Mouse (Mus musculus): ENCODE results near the gene Selenof. TPM values are rescaled to one million over a fixed set of nuclear protein-coding genes. Genes with fewer than 3 reads are reported as not detected.

Gene Selenof
- polyA plus RNA-seq, 1 experiment from 2014 or later: 552 TPM

- ATAC-seq (ENCODE audit: low FRiP score): no peak
- Histone ChIP-seq H3K4me3 (no peak overlapping the region), H3K36me3 (no peaks in the 10 kb centered on the region), H3K27me3 (no peaks in the 10 kb centered on the region), H3K4me2 (no peak overlapping the region), H3K9me3 (no peaks in the 10 kb centered on the region), H3K9ac (no peak overlapping the region), H3K27ac (no peak overlapping the region), H3K4me1 (replicated peaks) (peaks cover 17% of the 10 kb centered on the region; the same call in 1 of the 2 replicates)
- 44% methylated on average over 5 of the region's 5 CpGs for WGBS
These were observed 40.7 kb downstream of the Selenof start for GRCm38 (mm10) chr3:144610759-144611158.

- ATAC-seq (ENCODE audit: low FRiP score): no peak
- peaks cover 19% of the 10 kb centered on the region for H3K4me1 ChIP-seq (replicated peaks)
- no peak overlapping the region for H3K4me2 ChIP-seq
- H3K27ac ChIP-seq: no peak overlapping the region
- no peak overlapping the region for H3K4me3 ChIP-seq
- no peaks in the 10 kb centered on the region for H3K9me3 ChIP-seq
- no peak overlapping the region for H3K9ac ChIP-seq
- no peaks in the 10 kb centered on the region for H3K36me3 ChIP-seq
- H3K27me3 ChIP-seq: no peaks in the 10 kb centered on the region
- 55% methylated on average over 8 of the region's 8 CpGs for WGBS
These were observed 41.6 kb downstream of the Selenof start for GRCm38 (mm10) chr3:144611626-144612271.

GRCm38 (mm10) chr3:144612382-144612781 is 42.3 kb downstream of the Selenof start:
- Histone ChIP-seq H3K36me3 (no peaks in the 10 kb centered on the region), H3K4me2 (no peak overlapping the region), H3K9me3 (no peaks in the 10 kb centered on the region), H3K9ac (no peak overlapping the region), H3K27ac (no peak overlapping the region), H3K4me1 (replicated peaks) (peaks cover 20% of the 10 kb centered on the region), H3K27me3 (no peaks in the 10 kb centered on the region), H3K4me3 (no peak overlapping the region)
- no peak for ATAC-seq (ENCODE audit: low FRiP score)
- WGBS: 70% methylated on average over 6 of the region's 6 CpGs

- Histone ChIP-seq H3K9ac (no peak overlapping the region), H3K4me3 (no peak overlapping the region), H3K4me2 (no peak overlapping the region), H3K27ac (no peak overlapping the region), H3K36me3 (no peaks in the 10 kb centered on the region), H3K4me1 (replicated peaks) (peaks cover 20% of the 10 kb centered on the region), H3K9me3 (no peaks in the 10 kb centered on the region), H3K27me3 (no peaks in the 10 kb centered on the region)
- WGBS: 87% methylated on average over 6 of the region's 6 CpGs
- ATAC-seq (ENCODE audit: low FRiP score): no peak
These were observed 44.2 kb downstream of the Selenof start for GRCm38 (mm10) chr3:144614277-144614676.

- WGBS: 85% methylated on average over 10 of the region's 10 CpGs
- peaks cover 20% of the 10 kb centered on the region for H3K4me1 ChIP-seq (replicated peaks)
- no peaks in the 10 kb centered on the region for H3K9me3 ChIP-seq
- H3K36me3 ChIP-seq: no peaks in the 10 kb centered on the region
- H3K4me3 ChIP-seq: no peak overlapping the region
- H3K27ac ChIP-seq: no peak overlapping the region
- no peak overlapping the region for H3K4me2 ChIP-seq
- H3K9ac ChIP-seq: no peak overlapping the region
- no peak for ATAC-seq (ENCODE audit: low FRiP score)
- no peaks in the 10 kb centered on the region for H3K27me3 ChIP-seq
These were observed 44.6 kb downstream of the Selenof start for GRCm38 (mm10) chr3:144614698-144615097.

- H3K4me3 ChIP-seq: no peak overlapping the region
- H3K27me3 ChIP-seq: no peaks in the 10 kb centered on the region
- no peak for ATAC-seq (ENCODE audit: low FRiP score)
- H3K9me3 ChIP-seq: no peaks in the 10 kb centered on the region
- no peak overlapping the region for H3K9ac ChIP-seq
- WGBS: 91% methylated on average over 9 of the region's 9 CpGs
- H3K4me1 ChIP-seq (replicated peaks): peaks cover 20% of the 10 kb centered on the region
- H3K36me3 ChIP-seq: no peaks in the 10 kb centered on the region
- H3K27ac ChIP-seq: no peak overlapping the region
- no peak overlapping the region for H3K4me2 ChIP-seq
These were observed 45.4 kb downstream of the Selenof start for GRCm38 (mm10) chr3:144615459-144615858.

GRCm38 (mm10) chr3:144616654-144617425 is 46.7 kb downstream of the Selenof start:
- Histone ChIP-seq H3K4me2 (no peak overlapping the region), H3K36me3 (no peaks in the 10 kb centered on the region), H3K9ac (0 out of 2 replicates have a peak overlapping the region, but pooled peaks have one; percentile 30), H3K9me3 (no peaks in the 10 kb centered on the region), H3K4me1 (replicated peaks) (peaks cover 11% of the 10 kb centered on the region), H3K27ac (peak overlapping the region; percentile 45; the same call in 1 of the 2 replicates), H3K27me3 (no peaks in the 10 kb centered on the region), H3K4me3 (no peak overlapping the region)
- peak; percentile 89 for ATAC-seq (ENCODE audit: low FRiP score)
- WGBS: 34% methylated on average over 8 of the region's 8 CpGs

- Histone ChIP-seq H3K4me2 (no peak overlapping the region), H3K9me3 (no peaks in the 10 kb centered on the region), H3K4me3 (no peak overlapping the region), H3K4me1 (replicated peaks) (peaks cover 7% of the 10 kb centered on the region; the same call in 1 of the 2 replicates), H3K27me3 (no peaks in the 10 kb centered on the region), H3K27ac (no peak overlapping the region), H3K36me3 (no peaks in the 10 kb centered on the region), H3K9ac (no peak overlapping the region)
- ATAC-seq (ENCODE audit: low FRiP score): no peak
- 89% methylated on average over 10 of the region's 10 CpGs for WGBS
These were observed 47.6 kb downstream of the Selenof start for GRCm38 (mm10) chr3:144617633-144618180.

- H3K27ac ChIP-seq: peak overlapping the region; percentile 62
- 64% methylated on average over 13 of the region's 13 CpGs for whole genome bisulfite sequencing
These were observed 53.0 kb downstream of the Selenof start for GRCm38 (mm10) chr3:144622930-144623612.

GRCm38 (mm10) chr3:144625691-144626090 is 55.6 kb downstream of the Selenof start:
- WGBS: 81% methylated on average over 5 of the region's 5 CpGs
- H3K4me1 ChIP-seq (replicated peaks): peaks cover 7% of the 10 kb centered on the region
- no peak overlapping the region for H3K4me3 ChIP-seq
- no peak overlapping the region for H3K9ac ChIP-seq
- ATAC-seq (ENCODE audit: low FRiP score): no peak
- no peaks in the 10 kb centered on the region for H3K27me3 ChIP-seq
- H3K36me3 ChIP-seq: no peaks in the 10 kb centered on the region
- H3K9me3 ChIP-seq: no peaks in the 10 kb centered on the region
- H3K4me2 ChIP-seq: no peak overlapping the region
- H3K27ac ChIP-seq: no peak overlapping the region

More at GRCm38 (mm10) chr3:144622930-144623612, 53.0 kb downstream of the Selenof start:
- Histone ChIP-seq H3K4me2 (no peak overlapping the region; the same call in 1 of the 2 replicates), H3K36me3 (no peaks in the 10 kb centered on the region), H3K4me1 (replicated peaks) (peaks cover 7% of the 10 kb centered on the region), H3K4me3 (no peak overlapping the region), H3K9me3 (no peaks in the 10 kb centered on the region), H3K27me3 (no peaks in the 10 kb centered on the region), H3K9ac (no peak overlapping the region)
- peak; percentile 80 for ATAC-seq (ENCODE audit: low FRiP score)

GRCm38 (mm10) chr3:144628005-144628914 is 58.2 kb downstream of the Selenof start:
- peaks cover 2% of the 10 kb centered on the region for H3K4me1 ChIP-seq (replicated peaks)
- no peaks in the 10 kb centered on the region for H3K9me3 ChIP-seq
- no peak overlapping the region for H3K9ac ChIP-seq
- H3K4me3 ChIP-seq: no peak overlapping the region
- no peak overlapping the region for H3K4me2 ChIP-seq
- ATAC-seq (ENCODE audit: low FRiP score): no peak
- H3K27ac ChIP-seq: no peak overlapping the region
- no peaks in the 10 kb centered on the region for H3K27me3 ChIP-seq
- no peaks in the 10 kb centered on the region for H3K36me3 ChIP-seq
- WGBS: 84% methylated on average over 11 of the region's 11 CpGs
